Mouse (Mus musculus) thymus, adult 2 months (tissue): Measurements from ENCODE around the gene 4933402N03Rik.

Source experiments
- CTCF ChIP-seq: fragments of 200-500 bp; IDR thresholded peaks from 2 replicates; pipeline ENCODE4 v1.5.1; 2012; ENCODE audit warnings: mild to moderate bottlenecking, control low read depth, low read length, moderate library complexity, borderline replicate concordance; ENCODE audit not compliant: control insufficient read depth, poor library complexity, insufficient read depth; ENCODE audit errors: extremely low read depth
- POLR2A ChIP-seq: fragments of 200-500 bp; IDR thresholded peaks from 2 replicates; pipeline ENCODE4 v1.6.1; 2012; ENCODE audit warnings: mild to moderate bottlenecking, low read length, control low read depth, moderate library complexity; ENCODE audit not compliant: control insufficient read depth, poor library complexity, insufficient read depth; ENCODE audit errors: extremely low read depth

DNA sequence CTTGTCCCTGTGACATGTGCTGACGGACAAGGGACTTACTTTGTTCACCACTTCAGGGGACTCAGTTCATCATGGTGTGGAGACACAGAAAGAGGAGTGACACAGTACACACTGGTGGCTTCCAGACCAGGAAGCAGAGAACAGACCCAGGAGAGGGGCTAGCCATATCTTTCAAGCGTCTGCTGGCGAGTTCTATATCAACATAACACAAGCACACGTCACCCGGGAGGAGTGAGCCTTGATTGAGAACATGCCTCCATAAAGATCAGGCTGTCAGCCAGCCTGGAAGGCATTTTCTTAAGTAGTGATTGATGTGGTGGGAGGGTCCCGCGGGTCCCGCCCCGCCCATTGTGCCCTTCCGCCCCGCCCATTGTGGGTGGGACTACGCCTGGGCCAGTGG is 16.1 kb downstream of the 4933402N03Rik start:
- no peak for TF ChIP-seq CTCF
- no peak for TF ChIP-seq POLR2A
